Mouse (Mus musculus) embryo, embryonic 10.5 days (tissue): Measurements from ENCODE around the gene Slc35f2.

ENCODE experiments used
- DNase-seq: peaks from one replicate; pipeline ENCODE4 v3.0.0-alpha.2; 2015; ENCODE audit warnings: low spot score

Slc35f2 gene

DNA sequence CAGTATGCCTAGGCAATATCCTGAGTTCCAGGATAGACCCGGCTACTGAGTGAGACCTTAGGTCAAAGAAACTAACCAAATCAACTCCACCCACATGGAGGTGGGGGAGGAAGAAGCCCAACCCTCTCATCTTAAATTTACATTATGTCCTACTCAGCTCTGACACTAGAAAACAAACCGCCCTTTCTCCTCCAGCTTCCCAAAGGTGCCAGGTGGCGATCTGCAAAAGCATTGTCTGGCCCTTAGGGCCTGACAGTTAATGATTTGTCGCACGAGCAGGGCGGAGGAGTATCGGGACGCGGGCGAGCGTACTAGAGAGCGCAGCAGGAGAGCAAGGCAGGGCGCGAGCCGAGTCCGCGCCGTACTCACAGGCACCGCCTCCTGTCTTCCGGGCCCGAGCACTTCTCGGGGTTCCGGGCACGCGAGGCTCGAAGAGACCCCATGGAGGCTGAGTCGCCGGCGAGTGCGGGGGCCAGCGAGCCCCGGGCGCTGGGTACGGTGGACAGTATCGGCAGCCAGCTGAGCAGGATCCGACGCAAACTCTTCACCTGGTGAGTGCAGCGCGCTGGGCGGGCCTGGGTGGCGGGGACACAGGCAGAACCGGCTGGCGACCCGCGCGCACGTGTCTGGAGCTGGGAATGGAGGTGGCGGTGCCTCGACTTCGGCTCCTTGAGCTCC is at the start of gene Slc35f2:
Slc35f2 (plus strand) TSS at position 195 of the 678 bp plus-strand sequence.
- DNase-seq, result peak; percentile 71

DNA sequence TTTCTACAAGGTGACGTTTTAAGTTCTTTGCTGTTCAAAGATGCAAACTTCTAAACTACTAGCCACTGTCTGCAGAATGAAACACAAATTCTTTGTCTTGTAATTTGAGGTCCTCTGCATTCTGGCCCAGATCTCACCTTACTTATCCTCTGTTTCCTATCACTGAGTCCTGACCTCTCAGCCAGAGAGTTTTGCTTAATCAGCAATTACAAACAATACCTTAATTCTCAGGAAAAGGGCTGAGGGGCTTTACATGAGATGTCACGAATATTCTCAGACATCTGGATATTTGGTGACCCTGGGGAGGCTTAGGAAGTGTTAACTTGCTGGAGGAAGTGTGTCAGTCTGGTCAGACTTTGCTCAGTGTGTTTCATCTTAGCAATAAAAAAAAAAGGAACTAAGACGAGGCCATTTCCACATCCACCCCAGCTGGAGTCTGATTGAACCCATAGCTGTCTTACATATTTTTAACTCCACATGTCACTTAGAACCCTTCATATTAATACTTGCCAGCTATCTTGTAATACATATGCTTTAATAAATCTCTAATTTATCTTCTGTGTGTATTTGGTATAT is 30.4 kb upstream of the Slc35f2 start:
- DNase-seq, result no peak

DNA sequence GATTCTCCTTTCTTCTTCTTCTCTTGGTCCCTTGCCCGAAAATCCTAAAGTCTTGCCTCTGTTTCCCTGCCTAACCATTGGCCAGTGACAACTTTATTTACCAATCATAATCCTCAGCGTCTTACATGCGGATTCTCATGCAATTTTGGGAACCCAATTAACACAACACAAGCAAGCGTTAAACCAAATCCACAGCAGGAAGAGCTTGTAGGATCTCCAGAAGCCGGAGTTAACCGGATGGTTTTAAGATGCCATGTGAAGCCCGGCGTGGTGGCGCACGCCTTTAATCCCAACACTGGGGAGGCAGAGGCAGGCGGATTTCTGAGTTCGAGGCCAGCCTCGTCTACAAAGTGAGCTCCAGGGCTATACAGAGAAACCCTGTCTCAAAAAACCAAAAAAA is 20.9 kb upstream of the Slc35f2 start:
- no peak for DNase-seq

DNA sequence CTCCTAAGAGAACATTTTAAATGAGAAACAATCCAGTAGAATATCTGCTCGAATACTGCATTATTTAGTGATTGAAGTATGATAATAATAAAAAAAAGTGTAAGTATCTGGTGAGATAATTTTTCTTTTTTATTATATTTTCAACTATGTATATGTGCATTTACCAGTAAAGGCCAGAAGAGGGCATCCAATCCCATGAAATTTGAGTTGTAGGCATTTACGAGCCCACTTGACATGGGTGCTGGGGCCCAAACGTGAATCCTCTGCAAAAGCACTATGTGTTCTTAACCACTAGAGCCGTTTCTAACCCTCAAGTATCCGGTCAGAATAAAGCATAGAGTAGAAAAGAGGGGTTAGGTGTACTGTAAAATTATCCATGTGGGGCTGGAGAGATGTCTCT is 20.4 kb upstream of the Slc35f2 start:
- DNase-seq, result peak; percentile 17

DNA sequence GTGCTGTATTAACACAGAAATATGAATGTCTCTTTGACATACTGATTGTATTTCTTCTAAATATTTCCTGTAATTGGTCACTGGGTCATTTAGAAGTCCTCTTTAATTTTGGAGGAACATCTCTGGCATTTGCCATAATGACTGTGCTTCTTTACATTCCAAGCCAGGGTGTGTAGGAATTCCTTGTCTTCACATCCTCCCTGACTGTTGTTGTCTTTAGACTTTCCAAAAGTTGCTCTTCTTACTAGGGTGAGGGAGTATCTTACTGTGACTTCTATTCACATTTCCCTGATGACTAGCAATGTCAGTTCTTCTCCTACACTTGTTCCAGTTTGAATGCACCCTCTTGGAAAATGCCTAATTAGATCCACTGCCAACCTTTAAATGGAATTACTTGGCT is 16.5 kb upstream of the Slc35f2 start:
- no peak for DNase-seq

DNA sequence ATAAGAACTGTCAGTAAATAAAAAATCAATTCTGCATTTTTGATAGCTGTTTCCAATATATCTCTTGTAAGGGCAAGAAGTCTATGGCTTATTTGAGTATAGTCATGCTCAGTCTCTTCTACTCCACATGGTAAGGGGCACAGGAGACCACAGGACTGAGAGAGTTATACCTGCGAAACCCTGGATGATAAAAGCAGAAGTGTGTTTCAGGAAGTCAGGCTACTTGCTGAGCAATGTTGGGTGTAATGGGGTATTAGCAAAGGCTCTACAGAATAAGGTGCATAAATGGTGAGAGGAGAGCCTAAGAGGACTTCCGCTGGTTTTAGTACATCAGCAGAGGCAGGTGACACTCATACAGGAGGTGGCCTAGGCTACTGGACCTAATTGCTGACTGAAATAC is 13.2 kb upstream of the Slc35f2 start:
- no peak for DNase-seq

DNA sequence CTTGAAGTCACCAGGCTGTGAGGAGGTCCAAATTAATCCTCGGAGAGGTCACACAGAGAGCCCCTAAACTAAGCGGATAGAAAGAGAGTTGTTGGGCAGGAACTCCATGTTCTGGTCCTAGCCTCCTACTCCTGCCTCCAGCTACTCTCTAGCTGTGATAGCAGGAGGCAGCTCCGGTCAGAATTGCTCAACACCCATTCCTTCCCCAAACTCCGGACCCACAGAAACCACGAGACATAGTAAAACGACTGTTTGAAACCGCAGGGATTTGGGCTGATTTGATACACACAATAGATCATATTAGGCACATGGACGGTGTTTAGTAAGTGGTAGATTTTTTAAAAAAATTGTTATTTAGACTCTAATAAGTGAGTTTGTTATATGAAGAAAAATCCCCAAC is 6.6 kb upstream of the Slc35f2 start:
- DNase-seq, result no peak

DNA sequence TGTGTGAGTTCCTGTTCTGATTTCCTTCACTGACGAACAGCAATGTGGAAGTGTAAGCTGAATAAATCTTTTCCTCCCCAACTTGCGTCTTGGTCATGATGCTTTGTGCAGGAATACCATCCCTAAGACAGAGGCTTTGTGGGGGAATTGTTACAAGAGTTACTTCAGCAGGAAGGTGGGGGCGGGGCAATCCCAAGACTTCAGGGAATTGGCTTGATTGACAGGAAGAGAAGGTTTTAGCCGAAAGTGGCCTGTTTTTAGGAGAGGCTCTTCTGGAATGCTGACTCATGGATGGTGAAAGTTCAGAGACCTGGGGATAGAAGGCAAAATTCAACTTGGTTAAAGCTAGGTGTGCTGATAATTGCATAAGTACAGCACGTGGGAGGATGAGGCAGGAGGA is 2.9 kb upstream of the Slc35f2 start:
- DNase-seq, result no peak

DNA sequence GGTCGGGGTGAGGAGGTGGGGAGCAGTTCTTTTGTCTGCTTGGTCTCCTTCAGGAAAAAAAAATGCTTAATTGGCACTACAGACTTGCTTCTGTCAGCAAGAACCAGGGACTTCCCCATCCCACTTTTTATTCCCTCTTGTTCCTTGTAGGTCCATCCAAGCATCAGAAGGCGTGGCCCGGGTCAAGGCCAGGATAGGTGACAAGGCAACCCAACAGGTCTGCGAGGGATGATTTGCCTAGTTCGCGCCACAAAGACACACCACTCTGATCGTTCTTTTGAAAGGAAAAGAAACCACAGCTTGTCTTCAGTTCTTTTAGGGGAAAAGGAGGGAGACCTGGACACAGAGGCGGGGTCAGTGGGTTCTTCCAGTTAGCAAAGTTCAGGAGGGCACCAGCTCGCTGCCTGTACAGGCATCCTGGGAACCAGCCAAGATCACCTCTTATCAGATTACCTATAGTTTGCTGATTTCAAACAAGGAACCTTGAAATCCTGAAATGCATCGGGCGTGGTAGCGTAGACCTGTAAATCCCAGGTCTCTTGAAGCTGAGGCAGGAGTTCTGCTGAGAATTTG is 481 bp upstream of the Slc35f2 start:
- DNase-seq, result peak; percentile 15

DNA sequence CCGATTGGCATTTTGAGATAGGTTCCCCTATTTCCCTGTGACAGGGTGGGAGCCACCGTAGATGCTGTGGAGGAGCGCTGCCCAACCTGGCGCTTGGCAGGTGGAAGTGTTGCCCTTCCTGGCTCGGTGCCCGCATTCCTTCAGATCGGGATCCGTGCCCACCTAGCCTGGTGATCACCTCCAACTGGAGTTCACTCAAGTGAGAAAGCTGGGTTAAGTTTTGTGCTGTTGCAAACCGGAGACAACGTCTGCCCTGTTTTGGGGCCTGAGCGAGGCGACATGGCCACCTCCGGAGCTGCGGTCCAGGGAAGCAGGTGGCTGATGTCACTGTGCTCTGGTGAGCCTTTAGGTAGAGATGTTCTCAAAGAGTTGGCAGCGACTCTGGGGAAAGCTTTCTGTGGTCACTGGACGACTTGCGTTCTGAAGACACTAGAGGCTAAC is 803 bp downstream of the Slc35f2 start:
- peak; percentile 9 for DNase-seq

DNA sequence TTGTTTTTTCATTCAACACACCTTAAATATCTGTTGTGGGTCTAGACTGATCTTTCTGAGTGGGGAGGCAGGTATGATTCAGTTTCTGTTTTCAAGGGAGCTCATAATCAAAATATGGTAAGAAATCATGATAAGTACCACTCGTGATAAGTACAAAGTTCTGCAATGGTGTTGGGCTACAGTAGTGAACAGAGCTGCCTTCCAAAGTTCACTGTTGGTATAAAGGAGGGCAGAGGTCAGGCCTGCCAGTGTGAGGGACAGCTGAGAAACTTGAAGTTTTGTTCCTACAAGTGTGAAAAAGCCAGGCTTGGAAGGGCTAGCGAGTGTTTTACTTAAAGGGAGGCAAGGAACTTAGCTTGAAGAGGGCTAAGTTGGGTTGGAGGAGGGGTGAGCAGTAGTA is 4.2 kb downstream of the Slc35f2 start:
- DNase-seq, result no peak

DNA sequence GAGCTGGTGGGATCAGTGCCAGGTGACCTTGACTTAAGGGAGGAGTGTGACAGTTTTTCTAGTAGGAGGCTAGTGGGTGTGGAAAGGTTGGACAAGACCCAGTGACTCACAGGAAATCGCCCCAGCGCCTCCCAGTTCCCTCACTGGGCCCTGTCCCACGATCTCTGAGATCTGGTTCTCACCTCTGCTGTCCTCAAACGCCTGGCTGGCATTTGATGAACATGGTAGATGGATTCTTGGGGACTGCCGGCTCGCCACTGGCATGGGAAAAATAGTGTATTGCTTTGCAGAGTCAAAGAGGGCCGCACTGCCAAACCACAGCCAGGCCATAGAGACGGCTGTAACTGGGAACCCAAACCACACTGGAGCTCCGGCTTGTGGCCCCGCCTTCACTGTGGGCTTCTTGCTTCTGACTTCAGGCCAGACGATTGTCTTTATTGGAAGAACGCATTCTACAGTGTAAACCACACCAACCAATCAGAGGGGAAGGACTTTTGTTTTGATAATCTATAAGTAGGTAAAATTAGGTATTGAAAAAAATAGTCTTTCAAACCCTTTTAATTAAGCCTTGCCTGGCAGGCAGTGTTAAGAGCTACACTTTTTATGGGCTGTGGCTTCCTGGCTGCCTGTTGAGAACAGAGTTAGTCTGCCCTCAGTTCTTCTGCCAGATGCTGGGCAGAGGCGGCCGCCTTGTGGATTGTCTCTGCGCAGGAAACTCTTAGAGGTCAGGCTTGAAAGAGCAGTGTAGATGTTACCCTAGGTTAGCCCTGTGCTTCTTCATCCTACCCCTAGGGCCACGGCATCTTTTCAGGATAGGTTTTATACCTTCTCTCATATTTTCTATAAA is 15.4 kb downstream of the Slc35f2 start:
- no peak for DNase-seq

DNA sequence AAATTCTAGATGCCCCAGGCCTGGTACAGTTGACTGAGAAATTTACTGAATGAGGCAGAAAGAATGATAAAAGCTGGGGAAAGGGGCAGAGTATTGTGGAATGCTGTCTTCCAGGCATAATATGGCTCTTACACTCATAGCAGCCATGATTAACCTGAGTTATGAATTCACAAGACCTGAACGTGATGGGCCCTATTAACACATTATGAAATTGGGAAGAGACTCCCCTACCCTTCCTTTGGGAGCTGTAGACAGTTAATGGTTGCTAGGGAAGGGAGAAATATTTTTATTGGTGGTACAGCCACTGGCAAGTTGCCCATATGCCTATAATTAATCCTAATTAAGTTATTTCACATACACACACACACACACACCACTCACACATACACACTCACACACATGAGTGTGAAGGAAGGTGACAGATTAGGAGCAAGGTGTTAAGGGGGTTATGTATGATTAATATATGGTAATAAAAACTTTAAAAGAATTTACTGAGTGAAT is 22.5 kb downstream of the Slc35f2 start:
- no peak for DNase-seq

DNA sequence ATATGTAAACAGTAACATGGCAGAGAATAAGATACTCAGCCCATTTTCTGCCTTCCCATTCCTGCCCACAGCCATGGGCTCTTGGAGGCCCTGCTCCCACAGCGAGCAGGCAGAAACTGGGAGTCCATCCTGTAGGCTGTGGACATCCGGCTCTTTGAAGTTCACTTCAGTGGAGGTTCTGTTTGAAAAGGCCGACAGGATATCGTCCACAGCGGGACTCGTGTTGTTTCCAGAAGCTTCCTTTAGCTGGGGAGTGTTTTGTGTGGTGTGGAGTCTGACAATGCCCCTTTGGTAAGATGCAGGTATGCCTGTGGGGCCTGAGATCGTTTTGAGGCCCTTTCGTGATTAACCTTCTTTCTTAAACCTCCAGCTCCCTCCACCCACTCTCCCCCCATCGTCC is 23.2 kb downstream of the Slc35f2 start:
- peak; percentile 9 for DNase-seq

DNA sequence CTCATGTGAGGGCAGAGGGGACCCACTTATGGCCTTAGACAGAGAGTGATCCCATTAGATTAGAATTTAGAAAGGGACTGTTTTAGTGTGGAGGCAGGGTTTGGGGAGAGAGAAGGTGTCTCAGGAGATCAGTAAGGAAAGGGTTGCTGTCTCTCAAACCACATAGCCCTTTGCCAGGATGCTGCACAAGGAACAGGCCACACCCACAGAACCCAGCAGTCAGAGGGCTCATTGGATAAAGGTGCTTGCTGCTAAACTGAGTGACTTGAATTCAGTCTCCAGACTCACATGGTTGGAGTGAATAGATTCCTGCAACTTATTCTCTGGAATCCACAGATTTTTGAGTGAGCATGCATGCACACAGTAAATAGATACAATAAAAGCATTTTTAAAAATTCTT is 24.0 kb downstream of the Slc35f2 start:
- DNase-seq, result no peak

DNA sequence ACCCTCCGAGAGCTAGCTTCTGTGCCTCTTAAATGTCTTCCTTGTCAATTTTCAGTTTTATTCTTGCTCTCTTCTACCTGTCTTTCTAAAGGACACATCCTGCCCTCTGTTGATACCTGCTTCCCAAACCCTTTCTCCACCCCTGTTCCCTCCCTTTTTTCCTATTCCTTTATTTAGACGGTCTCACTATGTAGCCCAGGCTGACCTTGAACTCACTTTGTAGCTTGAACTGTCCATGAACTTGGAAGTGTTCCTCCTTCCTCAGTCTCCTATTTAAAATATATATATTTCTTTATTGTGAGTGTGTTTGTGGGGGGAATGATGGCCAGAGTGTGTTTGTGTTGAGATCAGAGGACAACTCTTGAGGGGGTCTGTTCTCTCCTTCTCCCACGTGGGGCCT is 25.0 kb downstream of the Slc35f2 start:
- DNase-seq, result no peak

DNA sequence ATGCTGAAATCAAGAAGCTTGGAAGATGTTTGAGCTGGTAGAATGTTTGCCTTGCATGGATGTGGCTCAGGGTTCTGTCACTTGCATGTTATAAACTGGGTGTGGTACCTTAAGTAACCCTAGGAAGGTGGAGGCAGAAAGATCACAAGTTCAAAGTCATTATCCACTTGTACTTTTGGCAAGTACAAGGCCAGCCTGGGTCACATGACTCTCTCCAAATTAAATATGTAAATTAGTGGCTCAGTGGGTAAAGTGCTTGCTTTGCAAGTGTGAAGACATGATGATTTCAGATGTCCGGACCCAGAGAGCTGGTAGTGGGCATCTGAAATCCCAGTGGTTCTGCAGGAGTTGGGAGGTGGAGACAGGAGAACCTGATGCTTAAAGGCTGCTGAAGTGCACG is 25.8 kb downstream of the Slc35f2 start:
- DNase-seq, result no peak

DNA sequence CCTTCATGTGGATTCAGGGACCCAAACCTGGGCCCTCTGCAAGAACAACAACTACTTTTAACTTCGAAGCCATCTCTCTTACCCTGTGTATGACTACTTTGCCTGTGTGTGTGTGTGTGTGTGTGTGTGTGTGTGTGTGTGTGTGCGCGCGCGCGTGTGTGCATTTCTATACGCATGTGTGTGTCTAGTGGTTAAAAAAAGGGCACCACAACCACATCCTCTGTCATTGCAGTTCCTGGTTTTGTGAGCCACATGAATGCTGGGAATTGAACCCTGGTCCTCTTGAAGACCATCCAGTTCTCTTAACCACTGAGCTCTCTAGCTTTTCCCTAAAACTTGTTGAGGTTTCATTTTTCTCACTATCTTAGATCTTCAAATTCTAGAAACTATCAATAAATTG is 31.6 kb downstream of the Slc35f2 start:
- DNase-seq, result no peak

DNA sequence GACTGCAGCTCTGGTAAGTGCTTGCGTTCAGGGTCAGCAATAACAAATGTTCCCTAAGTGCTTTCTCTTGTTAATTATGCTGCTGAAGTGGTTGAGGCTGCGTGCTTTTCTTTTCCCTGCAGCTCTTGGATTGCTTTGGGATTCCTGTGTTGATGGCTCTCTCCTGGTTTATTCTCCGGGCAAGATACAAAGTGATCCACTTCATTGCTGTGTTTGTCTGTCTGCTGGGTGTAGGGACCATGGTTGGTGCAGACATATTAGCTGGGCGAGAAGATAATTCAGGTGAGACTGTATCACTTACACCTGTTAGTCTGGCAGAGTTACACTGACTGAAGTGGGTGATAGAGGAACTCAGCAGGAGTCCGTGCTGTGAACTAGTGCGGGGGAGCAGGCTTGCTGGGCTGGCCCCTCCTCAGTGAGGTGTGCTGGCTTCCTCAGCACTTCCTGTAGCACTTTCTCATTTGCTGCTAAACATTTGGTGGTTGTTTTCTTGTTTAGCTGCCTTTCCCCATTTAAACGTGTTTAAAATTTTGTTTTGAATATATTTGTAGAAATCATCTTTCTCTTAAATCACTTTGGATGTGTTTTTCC is 35.3 kb downstream of the Slc35f2 start:
- DNase-seq, result no peak

DNA sequence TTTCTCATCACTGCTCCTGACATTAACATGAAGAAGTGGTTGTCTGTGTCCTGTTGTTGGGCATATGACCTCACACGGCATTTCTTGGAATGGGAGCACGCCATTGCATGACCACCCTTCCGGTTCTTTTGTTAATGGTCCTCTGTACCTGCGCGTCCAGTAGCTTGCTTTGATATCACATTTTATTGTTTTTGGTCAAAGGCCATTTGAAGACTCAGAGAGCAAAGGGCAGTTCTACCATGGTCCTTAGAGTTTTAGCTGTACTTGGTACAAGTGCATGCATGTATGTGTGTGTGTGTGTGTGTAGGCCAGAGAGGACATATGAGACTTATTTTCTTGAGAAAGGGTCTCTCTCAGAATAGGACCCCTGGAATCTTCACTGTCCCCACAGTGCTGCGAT is 42.1 kb downstream of the Slc35f2 start:
- no peak for DNase-seq

DNA sequence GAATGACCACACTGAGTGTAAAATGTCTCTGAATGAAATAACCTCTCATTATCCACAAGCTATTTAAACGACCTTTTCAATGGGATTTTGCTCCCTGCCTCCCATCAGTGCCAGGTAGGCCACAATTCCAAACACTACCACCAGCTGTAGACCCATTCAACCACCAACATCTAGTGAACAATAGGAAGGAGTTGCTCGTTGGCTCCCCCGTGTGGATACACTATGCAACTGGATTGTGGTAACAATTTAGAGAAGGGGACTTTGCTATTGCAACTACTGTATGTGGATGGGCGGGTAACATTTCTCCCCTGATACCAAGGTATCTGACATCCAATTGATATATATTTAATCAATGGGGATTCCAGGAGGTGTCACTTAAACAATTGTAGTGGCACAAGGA is 47.4 kb downstream of the Slc35f2 start:
- DNase-seq, result peak; percentile 69

DNA sequence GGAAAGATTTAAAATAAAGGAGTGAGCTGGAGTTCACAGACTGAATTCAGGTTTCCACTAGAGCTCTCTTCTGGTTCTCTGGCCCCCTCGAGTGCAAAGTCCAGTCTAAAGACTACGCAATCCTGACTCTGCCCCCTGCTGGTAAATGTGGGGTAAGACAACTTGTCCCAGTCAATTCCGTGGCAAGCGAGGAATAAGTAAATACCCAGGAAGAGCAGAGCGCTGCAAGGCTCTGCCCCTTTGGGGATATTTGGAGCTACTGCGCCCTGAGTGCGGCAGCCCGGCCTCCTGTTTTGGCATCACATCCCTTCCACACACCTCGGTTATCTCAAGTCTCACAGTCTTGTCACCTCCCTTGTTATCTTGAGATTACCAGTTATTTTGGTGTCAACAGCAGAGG is 54.0 kb downstream of the Slc35f2 start:
- DNase-seq, result peak; percentile 85
